Mouse (Mus musculus) midbrain, embryonic 12.5 days (tissue): Measurements from ENCODE around the gene Phf3. TPM values are rescaled to one million over a fixed set of nuclear protein-coding genes. Genes with fewer than 3 reads are reported as not detected.
"Not testable (repeated sequence)": the region's sequence is repeated elsewhere in the genome, so short reads cannot be mapped to it uniquely, and the experiment has no call there.

Experiments used
- ATAC-seq: fragments of 200-750 bp; cut with Nextera tagmentation; 2 replicates; pipeline ENCODE4 v1.8.0; 2017; ENCODE audit warnings: low read depth, moderate TSS enrichment, moderate library complexity; ENCODE audit not compliant: low FRiP score
- H3K27ac ChIP-seq: fragments of 300-500 bp; sonication (generic); replicated peaks from 2 replicates; pipeline ENCODE4 v1.5.1; 2016; ENCODE audit warnings: mild to moderate bottlenecking
- H3K27me3 ChIP-seq: fragments of 300-500 bp; sonication (generic); 2 replicates; pipeline ENCODE4 v1.6.1; 2016; ENCODE audit warnings: mild to moderate bottlenecking
- H3K36me3 ChIP-seq: fragments of 300-500 bp; sonication (generic); 2 replicates; pipeline ENCODE4 v1.6.1; 2016
- H3K4me1 ChIP-seq: fragments of 300-500 bp; sonication (generic); 2 replicates; pipeline ENCODE4 v1.6.1; 2016
- H3K4me2 ChIP-seq: fragments of 300-500 bp; sonication (generic); replicated peaks from 2 replicates; pipeline ENCODE4 v1.6.1; 2016; ENCODE audit warnings: mild to moderate bottlenecking, moderate library complexity
- H3K4me3 ChIP-seq: fragments of 300-500 bp; sonication (generic); 2 replicates; pipeline ENCODE4 v1.5.1; 2016; ENCODE audit warnings: mild to moderate bottlenecking
- H3K9ac ChIP-seq: fragments of 300-500 bp; sonication (generic); replicated peaks from 2 replicates; pipeline ENCODE4 v1.6.1; 2016; ENCODE audit warnings: mild to moderate bottlenecking, moderate library complexity
- H3K9me3 ChIP-seq: fragments of 300-500 bp; sonication (generic); 2 replicates; pipeline ENCODE4 v1.6.1; 2016; ENCODE audit warnings: mild to moderate bottlenecking
- whole genome bisulfite sequencing: fragments of 180-500 bp; shearing (Covaris S2); methylation state at CpG from one replicate; pipeline ENCODE4 v1.1.7; 2016; 5-methylcytosine and 5-hydroxymethylcytosine counted together
- polyA plus RNA-seq: library from polyadenylated mRNA; unstranded; fragments of >200 nt; fragmentation: Nextera tagmentation; extraction: Ambion mirVana; gene quantifications from 2 replicates; pipeline ENCODE4 v1.2.1, GENCODE M21; 2016

Phf3 gene
- polyA plus RNA-seq, 1 experiment from 2014 or later, result 51.5 TPM

- no peak overlapping the region for H3K9ac ChIP-seq
- no peak overlapping the region for H3K4me2 ChIP-seq
- ATAC-seq, result no peak
- no peaks in the 10 kb centered on the region for H3K36me3 ChIP-seq
- no peaks in the 10 kb centered on the region for H3K27me3 ChIP-seq
- H3K9me3 ChIP-seq, result 0 out of 2 replicates have a peak, but pooled peaks cover 2% of the 10 kb centered on the region
- H3K4me1 ChIP-seq, result no peaks in the 10 kb centered on the region
- H3K4me3 ChIP-seq, result no peak overlapping the region
- H3K27ac ChIP-seq, result no peak overlapping the region
- 76% methylated on average over 2 of the region's 2 CpGs for WGBS
These were observed 84.7 kb downstream of the Phf3 start for GRCm38 (mm10) chr1:30789001-30789400.

GRCm38 (mm10) chr1:30786583-30786982 is 87.1 kb downstream of the Phf3 start:
- no peak overlapping the region for H3K4me2 ChIP-seq
- ATAC-seq, result no peak
- H3K9ac ChIP-seq, result no peak overlapping the region
- H3K4me3 ChIP-seq, result no peak overlapping the region
- H3K27ac ChIP-seq, result no peak overlapping the region
- 0 out of 2 replicates have a peak, but pooled peaks cover 2% of the 10 kb centered on the region for H3K9me3 ChIP-seq
- H3K4me1 ChIP-seq, result no peaks in the 10 kb centered on the region
- H3K27me3 ChIP-seq, result no peaks in the 10 kb centered on the region
- WGBS, result 86% methylated on average over 9 of the region's 9 CpGs
- H3K36me3 ChIP-seq, result no peaks in the 10 kb centered on the region

GRCm38 (mm10) chr1:30783741-30784140 is 90.0 kb downstream of the Phf3 start:
- 78% methylated on average over 6 of the region's 6 CpGs for WGBS
- Histone ChIP-seq H3K36me3 (no peaks in the 10 kb centered on the region), H3K27me3 (no peaks in the 10 kb centered on the region), H3K27ac (no peak overlapping the region), H3K9me3 (no peaks in the 10 kb centered on the region), H3K4me3 (no peak overlapping the region), H3K4me1 (no peaks in the 10 kb centered on the region), H3K9ac (no peak overlapping the region), H3K4me2 (no peak overlapping the region)
- ATAC-seq, result no peak

- Histone ChIP-seq H3K9me3 (no peaks in the 10 kb centered on the region), H3K9ac (no peak overlapping the region), H3K4me3 (no peak overlapping the region), H3K27ac (no peak overlapping the region), H3K36me3 (no peaks in the 10 kb centered on the region), H3K4me2 (no peak overlapping the region), H3K27me3 (no peaks in the 10 kb centered on the region), H3K4me1 (no peaks in the 10 kb centered on the region)
- 47% methylated on average over 6 of the region's 6 CpGs for WGBS
- ATAC-seq, result no peak
These were observed 93.4 kb downstream of the Phf3 start for GRCm38 (mm10) chr1:30780293-30780692.

GRCm38 (mm10) chr1:30779562-30779961 is 94.2 kb downstream of the Phf3 start:
- no peak overlapping the region for H3K4me3 ChIP-seq
- WGBS, result 95% methylated on average over 3 of the region's 3 CpGs

GRCm38 (mm10) chr1:30778374-30779005 is 95.2 kb downstream of the Phf3 start:
- ATAC-seq, result peak; percentile 52; the same call in 1 of the 2 replicates
- 0 out of 2 replicates have a peak overlapping the region, but pooled peaks have one; percentile 13 for H3K4me2 ChIP-seq
- no peak overlapping the region for H3K4me3 ChIP-seq
- no peaks in the 10 kb centered on the region for H3K9me3 ChIP-seq
- 22% methylated on average over 14 of the region's 14 CpGs for WGBS
- H3K9ac ChIP-seq, result no peak overlapping the region
- no peaks in the 10 kb centered on the region for H3K4me1 ChIP-seq
- H3K27ac ChIP-seq, result no peak overlapping the region
- no peaks in the 10 kb centered on the region for H3K36me3 ChIP-seq
- no peaks in the 10 kb centered on the region for H3K27me3 ChIP-seq

More at GRCm38 (mm10) chr1:30779562-30779961, 94.2 kb downstream of the Phf3 start:
- H3K9me3 ChIP-seq, result no peaks in the 10 kb centered on the region
- ATAC-seq, result no peak
- no peaks in the 10 kb centered on the region for H3K36me3 ChIP-seq
- no peak overlapping the region for H3K27ac ChIP-seq
- no peaks in the 10 kb centered on the region for H3K27me3 ChIP-seq
- H3K9ac ChIP-seq, result no peak overlapping the region
- no peak overlapping the region for H3K4me2 ChIP-seq
- no peaks in the 10 kb centered on the region for H3K4me1 ChIP-seq

GRCm38 (mm10) chr1:30776196-30776595 is 97.5 kb downstream of the Phf3 start:
- Histone ChIP-seq H3K9me3 (no peaks in the 10 kb centered on the region), H3K27me3 (no peaks in the 10 kb centered on the region), H3K4me1 (no peaks in the 10 kb centered on the region), H3K9ac (no peak overlapping the region), H3K4me3 (no peak overlapping the region), H3K27ac (no peak overlapping the region), H3K4me2 (no peak overlapping the region), H3K36me3 (no peaks in the 10 kb centered on the region)
- 81% methylated on average over 2 of the region's 2 CpGs for WGBS
- no peak for ATAC-seq

GRCm38 (mm10) chr1:30773662-30774061 is 100.1 kb downstream of the Phf3 start:
- H3K27me3 ChIP-seq, result no peaks in the 10 kb centered on the region
- ATAC-seq, result no peak
- no peaks in the 10 kb centered on the region for H3K36me3 ChIP-seq
- H3K9ac ChIP-seq, result no peak overlapping the region
- H3K27ac ChIP-seq, result no peak overlapping the region
- H3K4me3 ChIP-seq, result no peak overlapping the region
- no peak overlapping the region for H3K4me2 ChIP-seq
- WGBS, result 86% methylated on average over 6 of the region's 6 CpGs
- H3K9me3 ChIP-seq, result no peaks in the 10 kb centered on the region
- no peaks in the 10 kb centered on the region for H3K4me1 ChIP-seq

GRCm38 (mm10) chr1:30772851-30773250 is 100.9 kb downstream of the Phf3 start:
- no peaks in the 10 kb centered on the region for H3K36me3 ChIP-seq
- no peaks in the 10 kb centered on the region for H3K9me3 ChIP-seq
- no peak overlapping the region for H3K9ac ChIP-seq
- H3K4me1 ChIP-seq, result no peaks in the 10 kb centered on the region
- H3K4me2 ChIP-seq, result no peak overlapping the region
- ATAC-seq, result no peak
- 84% methylated on average over 7 of the region's 7 CpGs for WGBS
- H3K27ac ChIP-seq, result no peak overlapping the region
- H3K27me3 ChIP-seq, result no peaks in the 10 kb centered on the region
- no peak overlapping the region for H3K4me3 ChIP-seq

GRCm38 (mm10) chr1:30771772-30772171 is 101.9 kb downstream of the Phf3 start:
- no peaks in the 10 kb centered on the region for H3K36me3 ChIP-seq
- no peaks in the 10 kb centered on the region for H3K4me1 ChIP-seq
- H3K27ac ChIP-seq, result no peak overlapping the region
- H3K4me3 ChIP-seq, result no peak overlapping the region
- H3K4me2 ChIP-seq, result no peak overlapping the region
- H3K9ac ChIP-seq, result no peak overlapping the region
- H3K27me3 ChIP-seq, result no peaks in the 10 kb centered on the region
- peak; percentile 59; the same call in 1 of the 2 replicates for ATAC-seq
- H3K9me3 ChIP-seq, result no peaks in the 10 kb centered on the region
- 55% methylated on average over 6 of the region's 6 CpGs for WGBS

GRCm38 (mm10) chr1:30770599-30770998 is 103.1 kb downstream of the Phf3 start:
- not testable (repeated sequence) for H3K9me3 ChIP-seq, H3K4me3 ChIP-seq, H3K9ac ChIP-seq, ATAC-seq, H3K27me3 ChIP-seq, H3K4me1 ChIP-seq, H3K36me3 ChIP-seq, H3K27ac ChIP-seq, H3K4me2 ChIP-seq
- 92% methylated on average over 10 of the region's 16 CpGs for WGBS

- no peak overlapping the region for H3K4me3 ChIP-seq
- H3K27ac ChIP-seq, result no peak overlapping the region
- H3K4me1 ChIP-seq, result no peaks in the 10 kb centered on the region
- H3K4me2 ChIP-seq, result no peak overlapping the region
- no peaks in the 10 kb centered on the region for H3K9me3 ChIP-seq
- no peak for ATAC-seq
- no peaks in the 10 kb centered on the region for H3K27me3 ChIP-seq
- H3K9ac ChIP-seq, result no peak overlapping the region
- no peaks in the 10 kb centered on the region for H3K36me3 ChIP-seq
These were observed 116.9 kb downstream of the Phf3 start for GRCm38 (mm10) chr1:30756794-30757193.
